Mouse (Mus musculus): ENCODE data around the gene Tmem45b. TPM values are rescaled to one million over a fixed set of nuclear protein-coding genes. Genes with fewer than 3 reads are reported as not detected.
"Not testable (repeated sequence)": the region's sequence is repeated elsewhere in the genome, so short reads cannot be mapped to it uniquely, and the experiment has no call there.

The Tmem45b gene
- 106 and 110 TPM in 2 replicates for polyA plus RNA-seq (2015; fragmentation: Nextera tagmentation; extraction: Ambion mirVana)

GRCm38 (mm10) chr9:31463692-31464474, at the start of gene Tmem45b:
Tmem45b (minus strand) TSS chr9:31464462.
- H3K9me3 ChIP-seq (ENCODE audit: control insufficient read depth, low read length) = no peaks in the 10 kb centered on the region
- peak within 1 kb of the TSS; percentile 43 for H3K4me3 ChIP-seq (ENCODE audit: low read depth, low read length)
- H3K27me3 ChIP-seq (ENCODE audit: control insufficient read depth, insufficient read depth, low read length) = no peaks in the 10 kb centered on the region
- 5% methylated on average over 31 of the region's 33 CpGs for WGBS
- peak within 1 kb of the TSS; percentile 52 for H3K4me2 ChIP-seq (replicated peaks; ENCODE audit: low read depth)
- no peaks in the 10 kb centered on the region for H3K4me1 ChIP-seq (replicated peaks; ENCODE audit: control insufficient read depth, insufficient read depth)
- ATAC-seq (ENCODE audit: low FRiP score, low TSS enrichment) (peak; percentile 92), DNase-seq (ENCODE audit: low spot score) (peak; percentile 84)
- peak within 1 kb of the TSS; percentile 53 for H3K9ac ChIP-seq (ENCODE audit: low read length)
- peak within 1 kb of the TSS; percentile 73 for H3K27ac ChIP-seq (replicated peaks)
- TF ChIP-seq CTCF (IDR thresholded peaks at IDR 0.05; ENCODE audit: low read depth) (peak; percentile 63), EP300 (optimal IDR thresholded peaks at IDR 0.05) (no peak)
- H3K36me3 ChIP-seq (ENCODE audit: control insufficient read depth, insufficient read depth, low read length) = no peaks in the 10 kb centered on the region

- ATAC-seq (ENCODE audit: low FRiP score, low TSS enrichment) (peak; percentile 51; the same call in 1 of the 2 replicates), DNase-seq (ENCODE audit: low spot score) (no peak)
- Histone ChIP-seq H3K4me1 (replicated peaks; ENCODE audit: control insufficient read depth, insufficient read depth) (no peaks in the 10 kb centered on the region), H3K36me3 (ENCODE audit: control insufficient read depth, insufficient read depth, low read length) (no peaks in the 10 kb centered on the region), H3K9ac (ENCODE audit: low read length) (no peak overlapping the region), H3K4me2 (replicated peaks; ENCODE audit: low read depth) (no peak overlapping the region), H3K27ac (replicated peaks) (no peak overlapping the region; the same call in 1 of the 2 replicates), H3K27me3 (ENCODE audit: control insufficient read depth, insufficient read depth, low read length) (no peaks in the 10 kb centered on the region), H3K4me3 (ENCODE audit: low read depth, low read length) (no peak overlapping the region), H3K9me3 (ENCODE audit: control insufficient read depth, low read length) (no peaks in the 10 kb centered on the region)
- no peak for TF ChIP-seq CTCF (IDR thresholded peaks at IDR 0.05; ENCODE audit: low read depth)
- TF ChIP-seq EP300 (optimal IDR thresholded peaks at IDR 0.05) = no peak
- WGBS = 35% methylated on average over 3 of the region's 3 CpGs
These were observed 43.9 kb upstream of the Tmem45b start for GRCm38 (mm10) chr9:31508189-31508588.

- H3K9ac ChIP-seq (ENCODE audit: low read length); H3K4me1 ChIP-seq (replicated peaks; ENCODE audit: control insufficient read depth, insufficient read depth); H3K4me3 ChIP-seq (ENCODE audit: low read depth, low read length); H3K9me3 ChIP-seq (ENCODE audit: control insufficient read depth, low read length); H3K27ac ChIP-seq (replicated peaks); DNase-seq (ENCODE audit: low spot score); H3K27me3 ChIP-seq (ENCODE audit: control insufficient read depth, insufficient read depth, low read length); H3K36me3 ChIP-seq (ENCODE audit: control insufficient read depth, insufficient read depth, low read length); H3K4me2 ChIP-seq (replicated peaks; ENCODE audit: low read depth); ATAC-seq (ENCODE audit: low FRiP score, low TSS enrichment): not testable (repeated sequence)
- WGBS = 60% methylated on average over 1 of the region's 1 CpGs
These were observed 37.0 kb upstream of the Tmem45b start for GRCm38 (mm10) chr9:31501221-31501620.

DNA sequence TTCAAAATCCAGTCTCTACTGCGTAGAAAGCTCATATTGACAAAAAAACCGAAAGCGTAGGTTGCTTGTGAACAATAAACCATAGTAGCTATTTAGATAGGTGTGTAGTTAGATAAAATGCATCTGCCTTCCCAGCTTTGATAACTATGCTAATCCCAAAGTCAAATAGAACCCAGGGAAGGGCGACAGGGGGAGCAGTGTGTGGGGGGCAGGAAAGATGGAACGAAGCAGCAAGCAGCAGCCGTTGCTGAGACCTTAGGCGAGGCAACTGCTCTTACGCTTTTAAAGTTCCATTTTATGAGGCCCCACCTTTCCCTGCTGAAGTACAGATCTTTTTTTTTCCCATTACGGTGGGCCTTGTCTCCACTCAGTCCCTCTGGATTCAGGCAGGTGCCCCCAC, 1.1 kb downstream of the Tmem45b start:
- WGBS = 44% methylated on average over 9 of the region's 9 CpGs
- no peak for ATAC-seq (ENCODE audit: low FRiP score, low TSS enrichment)
- H3K27me3 ChIP-seq (ENCODE audit: control insufficient read depth, insufficient read depth, low read length) = no peaks in the 10 kb centered on the region

DNA sequence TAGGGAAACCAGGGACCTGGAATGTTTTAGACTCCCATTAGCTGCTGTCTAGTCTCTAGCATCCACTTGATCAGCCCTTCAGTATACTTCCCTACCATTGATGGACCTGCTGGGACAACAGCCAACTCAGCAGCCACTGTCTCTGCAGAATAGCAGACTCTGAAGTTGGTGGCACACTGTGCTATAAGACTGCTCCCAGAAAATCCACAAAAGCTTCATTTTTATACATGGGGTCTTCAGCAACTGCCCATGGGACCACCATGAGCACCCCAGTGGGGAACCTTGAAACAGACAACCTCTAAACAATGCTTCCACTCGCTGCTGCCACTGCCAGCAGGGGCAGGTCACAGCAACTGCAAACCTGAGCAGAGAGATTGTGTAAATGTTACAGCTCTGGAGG, 9.9 kb downstream of the Tmem45b start:
- DNase-seq (ENCODE audit: low spot score) = no peak

More for the DNA sequence above, 1.1 kb downstream of the Tmem45b start:
- Histone ChIP-seq H3K4me1 (replicated peaks; ENCODE audit: control insufficient read depth, insufficient read depth) (no peaks in the 10 kb centered on the region), H3K9me3 (ENCODE audit: control insufficient read depth, low read length) (no peaks in the 10 kb centered on the region), H3K4me3 (ENCODE audit: low read depth, low read length) (peak overlapping the region; percentile 43), H3K4me2 (replicated peaks; ENCODE audit: low read depth) (peak overlapping the region; percentile 52), H3K36me3 (ENCODE audit: control insufficient read depth, insufficient read depth, low read length) (no peaks in the 10 kb centered on the region), H3K27ac (replicated peaks) (peak overlapping the region; percentile 65), H3K9ac (ENCODE audit: low read length) (peak overlapping the region; percentile 53)
- no peak for TF ChIP-seq EP300 (optimal IDR thresholded peaks at IDR 0.05)
- 0 out of 2 replicates have a peak, but pooled peaks have one; percentile 15 for TF ChIP-seq CTCF (IDR thresholded peaks at IDR 0.05; ENCODE audit: low read depth)
- DNase-seq (ENCODE audit: low spot score) = no peak

GRCm38 (mm10) chr9:31452166-31452565, 12.1 kb downstream of the Tmem45b start:
- H3K27me3 ChIP-seq (ENCODE audit: control insufficient read depth, insufficient read depth, low read length) = no peaks in the 10 kb centered on the region
- H3K4me2 ChIP-seq (replicated peaks; ENCODE audit: low read depth) = no peak overlapping the region
- H3K4me3 ChIP-seq (ENCODE audit: low read depth, low read length) = no peak overlapping the region
- ATAC-seq (ENCODE audit: low FRiP score, low TSS enrichment) (no peak), DNase-seq (ENCODE audit: low spot score) (peak; percentile 51)
- no peaks in the 10 kb centered on the region for H3K4me1 ChIP-seq (replicated peaks; ENCODE audit: control insufficient read depth, insufficient read depth)
- H3K9me3 ChIP-seq (ENCODE audit: control insufficient read depth, low read length) = no peaks in the 10 kb centered on the region
- no peaks in the 10 kb centered on the region for H3K36me3 ChIP-seq (ENCODE audit: control insufficient read depth, insufficient read depth, low read length)
- no peak overlapping the region for H3K27ac ChIP-seq (replicated peaks)
- no peak for TF ChIP-seq EP300 (optimal IDR thresholded peaks at IDR 0.05)
- TF ChIP-seq CTCF (IDR thresholded peaks at IDR 0.05; ENCODE audit: low read depth) = no peak
- 21% methylated on average over 10 of the region's 10 CpGs for WGBS
- no peak overlapping the region for H3K9ac ChIP-seq (ENCODE audit: low read length)

More for the DNA sequence above, 9.9 kb downstream of the Tmem45b start:
- Histone ChIP-seq H3K27me3 (ENCODE audit: control insufficient read depth, insufficient read depth, low read length) (no peaks in the 10 kb centered on the region), H3K36me3 (ENCODE audit: control insufficient read depth, insufficient read depth, low read length) (no peaks in the 10 kb centered on the region), H3K27ac (replicated peaks) (no peak overlapping the region), H3K4me2 (replicated peaks; ENCODE audit: low read depth) (no peak overlapping the region), H3K9me3 (ENCODE audit: control insufficient read depth, low read length) (no peaks in the 10 kb centered on the region), H3K4me3 (ENCODE audit: low read depth, low read length) (no peak overlapping the region), H3K9ac (ENCODE audit: low read length) (no peak overlapping the region), H3K4me1 (replicated peaks; ENCODE audit: control insufficient read depth, insufficient read depth) (no peaks in the 10 kb centered on the region)
- TF ChIP-seq EP300 (optimal IDR thresholded peaks at IDR 0.05) (no peak), CTCF (IDR thresholded peaks at IDR 0.05; ENCODE audit: low read depth) (no peak)
- WGBS = 43% methylated on average over 1 of the region's 1 CpGs
- ATAC-seq (ENCODE audit: low FRiP score, low TSS enrichment) = no peak

Measured in stomach, postnatal 0 days (tissue).